Mouse (Mus musculus): ENCODE data around the gene Ndufs8.
"Not testable (repeated sequence)": the region's sequence is repeated elsewhere in the genome, so short reads cannot be mapped to it uniquely, and the experiment has no call there.

The Ndufs8 gene

DNA sequence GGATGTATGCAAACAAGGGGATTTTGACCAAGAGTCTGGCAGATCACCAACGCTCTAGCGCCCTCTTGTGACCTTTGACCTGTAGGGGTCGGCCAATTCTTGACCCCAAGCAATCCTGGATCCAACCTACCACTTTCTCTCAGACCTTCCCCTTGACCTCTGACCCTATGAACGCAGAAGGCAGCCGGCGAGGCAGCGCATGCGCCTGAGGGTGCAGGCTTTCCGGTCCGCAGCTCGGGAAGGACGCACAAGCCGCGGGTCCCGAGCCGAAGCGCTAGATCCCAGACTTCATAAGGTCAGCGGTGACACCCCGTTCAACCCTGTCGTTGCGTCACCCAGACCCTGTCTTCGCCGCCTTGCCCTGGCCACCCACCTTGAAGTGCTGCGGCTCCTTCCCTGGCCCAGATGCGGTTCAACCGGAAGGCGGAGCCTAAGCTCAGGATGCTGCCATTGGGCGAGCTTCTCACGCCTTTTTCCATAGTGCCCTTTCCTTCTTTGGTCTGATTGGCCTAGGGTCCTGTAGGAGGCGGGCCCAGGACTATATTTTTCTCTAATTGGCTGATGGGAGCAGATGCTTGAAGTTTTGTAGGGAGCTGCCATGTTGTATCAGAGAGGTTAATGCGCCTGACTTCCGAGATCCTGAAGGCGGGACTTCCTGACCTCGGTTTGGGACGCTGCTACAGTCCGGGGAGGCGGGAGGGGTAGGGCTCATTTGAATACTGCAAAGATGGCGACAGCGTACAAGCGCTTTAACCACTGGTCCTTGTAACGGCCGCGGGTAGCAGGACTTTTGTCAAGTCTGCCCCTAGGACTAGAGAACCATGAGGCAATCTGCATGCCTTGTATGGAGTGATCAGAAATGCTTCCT, at the start of gene Ndufs8:
Ndufs8 (minus strand) TSS at position 438 of the 868 bp plus-strand sequence.
- peak; percentile 91 to 93 for DNase-seq

DNA sequence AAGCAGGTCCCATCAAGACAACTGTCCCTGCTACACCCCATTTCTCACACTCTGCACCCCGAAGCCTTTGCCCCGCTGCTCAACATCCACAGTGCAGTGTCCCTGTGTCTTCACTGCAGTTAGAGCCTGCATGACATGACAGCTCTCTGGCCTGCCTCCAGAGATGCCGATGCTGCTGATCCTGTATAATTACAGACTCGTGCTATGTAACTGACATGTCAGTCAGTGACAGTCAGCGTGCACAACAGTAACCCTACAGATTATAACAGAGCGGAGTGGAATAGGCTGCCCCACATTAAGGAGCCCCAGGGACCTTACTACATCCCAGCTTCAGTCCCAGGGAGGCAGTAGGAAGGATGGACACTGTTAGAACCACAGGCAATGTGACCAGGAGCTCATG, 49.2 kb upstream of the Ndufs8 start:
- DNase-seq: not testable (repeated sequence)

GRCm38 (mm10) chr19:3960211-3960610, 47.6 kb upstream of the Ndufs8 start:
- DNase-seq: no peak

- no peak for DNase-seq
Observed at GRCm38 (mm10) chr19:3959030-3959429, 46.5 kb upstream of the Ndufs8 start.

- no peak for DNase-seq
Observed at GRCm38 (mm10) chr19:3958470-3958869, 45.9 kb upstream of the Ndufs8 start, which contains the start of gene Aldh3b3. Gene Aldh3b3, plus strand, starts transcription at chr19:3958645.

GRCm38 (mm10) chr19:3957296-3958036, 44.9 kb upstream of the Ndufs8 start:
- not testable (repeated sequence) for DNase-seq

DNA sequence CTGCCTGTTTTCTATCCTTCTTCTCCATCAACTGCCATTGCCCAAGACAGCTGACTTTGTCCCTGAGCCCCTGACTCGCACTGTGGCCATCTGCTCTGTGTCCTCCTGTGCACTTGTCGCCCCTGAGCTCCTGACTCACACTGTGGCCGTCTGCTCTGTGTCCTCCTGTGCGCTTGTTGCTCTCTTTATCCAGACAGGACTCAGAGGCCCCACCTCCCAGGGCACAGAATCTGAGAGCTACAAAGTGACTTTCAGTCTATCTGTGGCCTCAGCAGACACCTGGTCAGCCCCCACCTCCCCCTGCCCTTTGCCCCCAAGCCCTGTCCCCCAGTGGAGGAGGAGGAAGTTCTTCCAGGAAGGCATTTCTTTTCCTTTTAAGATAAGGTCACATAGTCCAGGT, 43.2 kb upstream of the Ndufs8 start:
- peak; percentile 39 to 43 for DNase-seq

DNA sequence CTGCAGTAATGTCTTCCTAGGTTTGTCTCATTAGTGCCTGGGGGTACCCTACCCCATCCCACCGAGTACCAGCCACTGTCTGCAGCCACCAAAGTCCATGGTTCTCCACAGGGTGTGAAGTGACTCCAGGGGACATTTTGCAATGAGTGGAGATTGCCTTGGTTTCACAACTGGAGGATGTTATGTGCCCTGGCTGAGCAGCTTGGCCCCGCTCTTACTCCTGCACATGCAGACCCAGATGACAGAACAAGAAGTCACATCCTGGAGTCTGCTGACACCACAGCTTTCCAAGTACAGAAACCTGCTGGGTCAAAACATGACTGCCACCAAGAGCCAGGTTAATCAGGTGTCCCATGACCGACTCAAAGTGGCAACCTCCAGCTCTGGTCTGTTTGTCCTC, 42.5 kb upstream of the Ndufs8 start:
- DNase-seq: no peak

DNA sequence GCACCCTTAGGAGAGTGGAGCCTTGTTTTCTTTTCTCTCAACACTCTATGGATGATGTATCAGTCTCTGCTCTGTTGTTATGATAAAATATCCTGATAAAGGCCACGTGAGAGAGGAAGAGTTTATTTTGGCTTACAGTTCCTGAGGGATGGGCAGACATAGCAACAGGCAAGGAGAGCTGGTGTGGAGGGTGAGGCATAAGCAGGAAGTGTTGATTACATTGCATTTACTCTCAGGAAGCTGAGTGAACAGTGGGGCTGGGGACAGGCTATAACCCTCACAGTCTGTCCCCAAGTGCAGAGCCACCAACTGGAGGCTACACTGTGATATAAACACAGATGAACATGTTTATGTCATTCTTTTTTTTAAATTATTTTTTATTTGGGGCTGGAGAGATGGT, 39.5 kb upstream of the Ndufs8 start:
- DNase-seq: no peak

DNA sequence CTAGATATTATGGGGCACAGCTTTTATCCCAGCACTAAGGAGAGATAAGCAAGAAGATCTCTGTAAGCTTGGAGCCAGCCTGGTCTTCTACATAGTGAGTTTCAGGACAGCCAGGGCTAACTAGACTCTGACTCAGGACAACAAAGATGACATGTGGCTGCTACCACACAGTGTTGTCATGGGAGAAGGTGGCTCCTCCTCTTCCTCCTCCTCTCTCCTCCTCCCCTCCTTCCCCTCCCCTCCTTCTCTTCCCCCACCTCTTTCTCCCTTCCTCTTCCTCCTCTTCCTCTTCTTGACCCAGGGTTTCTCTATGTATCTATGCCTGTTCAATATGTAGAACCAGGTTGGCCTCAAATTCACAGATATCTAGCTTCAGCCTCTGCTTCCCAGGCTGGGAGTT, 38.9 kb upstream of the Ndufs8 start:
- no peak for DNase-seq

DNA sequence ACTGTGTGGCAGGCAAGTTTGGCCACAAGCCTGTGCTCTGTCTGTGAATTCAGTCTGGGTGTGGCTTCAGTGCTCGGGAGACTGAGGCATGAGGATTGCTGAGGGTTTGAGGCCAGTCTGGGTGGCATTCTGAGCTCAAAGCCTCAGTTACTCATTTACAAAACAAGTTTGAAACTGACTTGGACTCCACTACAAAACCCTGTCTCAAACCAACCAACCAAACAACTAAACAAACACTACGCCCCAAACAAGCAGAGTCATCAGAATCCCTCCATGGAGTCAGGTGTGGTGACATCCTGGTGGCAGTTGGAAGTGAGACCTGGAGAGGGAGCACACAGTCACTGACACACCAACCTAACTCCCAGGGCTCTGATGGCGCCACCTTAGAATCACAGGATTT, 37.8 kb upstream of the Ndufs8 start:
- DNase-seq: no peak

DNA sequence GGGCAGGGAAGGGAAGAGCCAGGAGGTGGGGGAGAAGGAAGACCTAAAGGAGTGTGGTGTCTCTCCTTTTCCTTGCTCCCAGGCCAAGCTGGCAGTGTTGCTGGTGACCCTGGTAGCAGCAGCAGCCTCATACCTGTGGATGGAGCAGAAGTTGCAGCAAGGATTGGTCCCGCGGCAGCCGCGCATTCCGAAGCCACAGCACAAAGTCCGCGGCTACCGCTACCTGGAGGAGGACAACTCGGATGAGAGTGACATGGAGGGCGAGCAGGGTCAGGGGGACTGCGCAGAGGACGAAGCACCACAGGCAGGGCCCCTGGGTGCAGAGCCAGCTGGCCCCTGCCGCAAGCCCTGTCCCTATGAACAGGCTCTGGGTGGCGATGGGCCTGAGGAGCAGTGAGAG, 36.0 kb upstream of the Ndufs8 start:
- no peak for DNase-seq

DNA sequence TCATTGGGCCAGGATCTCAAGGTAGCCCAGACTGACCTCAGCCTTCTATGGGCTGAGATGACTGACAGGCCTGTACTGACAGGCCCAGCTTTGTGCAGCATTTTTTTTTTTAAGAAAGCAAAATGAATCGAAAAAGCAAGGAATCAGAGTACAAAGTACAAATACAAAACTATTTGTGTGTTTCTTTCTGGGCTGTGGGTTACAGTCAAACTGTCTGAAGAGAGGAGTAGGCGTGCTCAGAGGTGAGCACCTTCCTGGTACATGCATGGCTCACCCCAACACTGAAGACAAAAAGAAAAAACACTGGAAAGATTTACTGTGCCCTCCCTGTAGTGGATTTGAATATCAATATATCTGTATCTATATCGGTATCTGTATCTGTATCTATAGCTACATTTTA, 35.2 kb upstream of the Ndufs8 start:
- no peak for DNase-seq

GRCm38 (mm10) chr19:3946715-3947114, 34.1 kb upstream of the Ndufs8 start:
- peak; percentile 69 to 82 for DNase-seq

GRCm38 (mm10) chr19:3945872-3946564, 33.4 kb upstream of the Ndufs8 start:
- DNase-seq: no peak

DNA sequence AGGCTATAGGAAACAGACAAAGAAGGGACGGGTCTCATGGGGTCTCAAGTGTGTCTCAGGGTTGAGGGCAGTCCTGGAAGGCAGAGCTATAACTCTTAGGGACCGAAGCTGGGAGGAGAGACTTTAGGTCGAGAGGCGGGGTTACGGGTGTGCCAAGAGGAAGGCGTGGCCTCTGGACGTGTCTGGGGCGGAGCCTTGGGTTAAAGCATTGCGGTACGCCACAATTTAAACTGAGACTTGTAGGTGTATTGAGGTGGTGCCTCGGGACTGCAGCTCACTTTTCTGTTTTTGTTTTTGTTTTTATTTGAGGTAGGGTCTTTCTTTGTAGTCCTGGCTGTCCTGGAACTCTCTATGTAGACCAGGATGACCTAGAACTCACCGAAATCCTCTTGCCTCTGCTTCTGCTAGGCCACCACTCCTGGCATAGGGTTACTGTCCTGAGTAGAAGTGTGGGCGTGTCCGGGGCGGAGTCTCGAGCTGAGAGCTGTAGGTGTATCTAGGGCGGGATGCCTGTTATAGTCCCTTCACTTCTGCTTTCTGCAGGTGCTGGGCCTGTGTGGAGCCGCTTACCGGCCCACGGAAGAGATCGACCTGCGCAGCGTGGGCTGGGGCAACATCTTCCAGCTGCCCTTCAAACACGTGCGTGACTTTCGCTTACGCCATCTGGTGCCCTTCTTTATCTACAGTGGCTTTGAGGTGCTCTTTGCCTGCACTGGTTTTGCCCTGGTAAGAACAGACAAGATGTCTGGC, 30.6 kb upstream of the Ndufs8 start:
- no peak for DNase-seq

DNA sequence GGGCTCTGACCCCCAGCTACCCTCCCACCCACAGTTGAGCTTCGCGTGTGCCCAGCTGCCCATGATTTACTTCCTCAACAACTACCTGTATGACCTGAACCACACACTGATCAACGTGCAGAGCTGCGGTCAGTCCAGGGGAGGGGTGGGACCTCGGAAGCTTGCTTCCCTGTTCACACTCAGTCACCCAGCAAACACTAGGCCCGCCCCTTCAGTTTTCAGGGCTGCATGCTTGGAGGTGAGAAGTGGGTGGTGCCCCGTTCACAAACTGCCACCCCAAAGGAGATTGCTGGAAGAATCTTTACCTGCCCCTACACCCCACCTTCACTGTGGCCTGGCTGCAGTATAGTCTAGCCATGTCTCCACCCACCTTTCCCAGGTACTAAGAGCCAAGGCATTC, 29.7 kb upstream of the Ndufs8 start:
- no peak for DNase-seq

GRCm38 (mm10) chr19:3935896-3936850, 23.6 kb upstream of the Ndufs8 start:
- peak; percentile 38 to 56 for DNase-seq

GRCm38 (mm10) chr19:3935032-3935895, 22.7 kb upstream of the Ndufs8 start, which contains the start of gene Unc93b1:
Gene Unc93b1, plus strand, starts transcription at chr19:3935186.
- no peak for DNase-seq

DNA sequence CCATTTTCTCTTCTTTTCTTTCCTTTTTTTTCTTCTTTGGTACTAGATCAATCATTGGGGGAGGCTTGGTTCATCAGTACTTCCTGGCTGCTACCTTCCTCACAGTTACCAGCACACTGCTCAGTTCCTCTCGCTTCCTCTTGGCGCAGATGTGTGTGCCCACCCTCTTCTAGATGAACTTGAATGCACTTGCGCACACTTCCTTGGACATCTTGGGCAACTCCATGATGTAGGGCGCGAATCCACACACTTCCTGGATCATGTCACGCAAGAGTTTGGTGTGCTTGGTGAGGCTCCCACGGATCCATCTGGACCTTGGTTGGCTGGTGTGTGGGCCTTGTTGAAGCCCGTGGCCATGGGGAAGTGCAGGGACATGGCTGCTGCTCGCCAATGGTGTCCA, 19.1 kb upstream of the Ndufs8 start:
- no peak for DNase-seq

Measured in cerebellum, postnatal 25 days (tissue).